In genomic region chr2:131948156-131948555, GRCm38 (mm10) we compare ENCODE assay signal across 39 mouse cellular contexts. TPM values are rescaled to one million over a fixed set of nuclear protein-coding genes. Genes with fewer than 3 reads are reported as not detected.
A peak's percentile ranks its signal among the peaks of the same experiment; 100 is the strongest.
DNase-seq lines count a peak whose midpoint lies in the region.
"Had no signal": no experiment of that assay in that cellular context is flagged by ENCODE, and none has a peak within 500 bp of the region (broad histone marks: within the 10 kb centered on the region; RNA-seq: fewer than 3 reads in every experiment).

No protein-coding gene starts in this region.

- no peak overlapping the region for H3K27ac ChIP-seq in heart, embryonic 10.5 days
- H3K27ac ChIP-seq: hindbrain, embryonic 14.5 days; kidney, embryonic 15.5 days; layer of hippocampus, adult 2 months; liver, embryonic 12.5 days; macrophage; midbrain, embryonic 15.5 days; neural tube, embryonic 15.5 days had no signal

- peaks cover 25% of the 10 kb centered on the region for H3K27me3 ChIP-seq in heart, embryonic 10.5 days (ENCODE audit: insufficient read depth, poor library complexity, severe bottlenecking)

- intact Hi-C loops in heart, postnatal 25 days (cut with DNase I): loop anchor here (5.0 to 10.0 kb wide), 2 partner anchors 46 to 403 kb away; no protein-coding TSS in a partner anchor
- intact Hi-C loops in left cerebral cortex, postnatal 10 days (cut with DNase I): no loop called here

- peaks cover 32% of the 10 kb centered on the region for H3K4me1 ChIP-seq in heart, embryonic 10.5 days
- H3K4me1 ChIP-seq: liver, embryonic 12.5 days had no signal

- H3K36me3 ChIP-seq in heart, embryonic 10.5 days: no peaks in the 10 kb centered on the region
- H3K36me3 ChIP-seq: kidney, embryonic 15.5 days; liver, embryonic 12.5 days; midbrain, embryonic 15.5 days; neural tube, embryonic 15.5 days had no signal

- no peaks in the 10 kb centered on the region for H3K9me3 ChIP-seq in heart, embryonic 10.5 days
- H3K9me3 ChIP-seq: kidney, embryonic 15.5 days; liver, embryonic 12.5 days; midbrain, embryonic 15.5 days; neural tube, embryonic 15.5 days had no signal

- WGBS in heart, embryonic 10.5 days: 79% methylated on average over 3 of the region's 3 CpGs

- no peak overlapping the region for H3K4me3 ChIP-seq in heart, embryonic 10.5 days
- H3K4me3 ChIP-seq: erythroblast, embryonic 14.5 days; kidney, embryonic 15.5 days; layer of hippocampus, adult 2 months; liver, embryonic 12.5 days; midbrain, embryonic 15.5 days; neural tube, embryonic 15.5 days had no signal

- DNase-seq in heart, postnatal 25 days (ENCODE audit: low spot score): peak; percentile 0
- no peak for DNase-seq in heart, embryonic 10.5 days (ENCODE audit: low spot score)
- peak; percentile 0 to 6 for DNase-seq in left cerebral cortex, postnatal 10 days (ENCODE audit: extremely low spot score in 1 of 2, low spot score in 2 of 2)
- no peak for DNase-seq in left cerebral cortex, adult 11 months (ENCODE audit: low spot score)
- DNase-seq in urinary bladder, postnatal 14 days (ENCODE audit: low spot score): peak; percentile 1
- DNase-seq in urinary bladder, postnatal 10 days (ENCODE audit: low spot score): no peak
- no peak for DNase-seq in MN1 (ENCODE audit: low spot score)
- DNase-seq: cerebellum, adult 2 months; cerebellum, postnatal 14 days; gastrocnemius, postnatal 14 days; kidney, postnatal 25 days; left cerebral cortex, postnatal 4 days; liver, postnatal 0 days; retina, postnatal 1 day; spleen, adult 18-20 months had no signal

RNA-seq across cellular contexts. Expression of gene Prnd, which starts 2.5 kb away (rescaled TPM):
- 1 to 10 TPM; 1.4 to 2.0 TPM for total RNA-seq in heart, postnatal 25 days (2021)
- 3.1 and 4.6 TPM in 2 replicates for polyA plus RNA-seq in heart, embryonic 10.5 days (2016; fragmentation: Nextera tagmentation; extraction: Ambion mirVana)
- total RNA-seq in left cerebral cortex, postnatal 10 days (2021): 1 to 10 TPM; 4.2 to 5.0 TPM
- total RNA-seq: granulocyte monocyte progenitor cell, adult 5-6 weeks; hematopoietic stem cell, adult 5-6 weeks; layer of hippocampus, adult 2 months; megakaryocyte-erythroid progenitor cell, adult 5-6 weeks had no signal
- polyA plus RNA-seq: erythroblast, embryonic 14.5 days; macrophage had no signal

RNA-seq across cellular contexts. Expression of gene Prn, which starts 38.4 kb away (rescaled TPM):
- 1 to 10 TPM; 1.9 to 2.5 TPM for total RNA-seq in heart, postnatal 25 days (2021)
- polyA plus RNA-seq in heart, embryonic 10.5 days (2016; fragmentation: Nextera tagmentation; extraction: Ambion mirVana): 0.35 TPM in 1 of 2 replicates, not detected in the other
- total RNA-seq in left cerebral cortex, postnatal 10 days (2021): not detected
- total RNA-seq: adrenal gland, adult 18-20 months; adrenal gland, postnatal 4 days; gastrocnemius, postnatal 14 days; granulocyte monocyte progenitor cell, adult 5-6 weeks; hematopoietic stem cell, adult 5-6 weeks; layer of hippocampus, adult 2 months; left cerebral cortex, adult 8-10 months; megakaryocyte-erythroid progenitor cell, adult 5-6 weeks had no signal
- polyA plus RNA-seq: CD4-positive, CD25-positive, alpha-beta regulatory T cell, adult 4 months; cerebellum, adult 2 months; cortical plate, adult 2 months; embryonic facial prominence, embryonic 14.5 days; erythroblast, embryonic 14.5 days; forebrain, embryonic 11.5 days; forebrain, embryonic 16.5 days; heart, embryonic 11.5 days; heart, embryonic 16.5 days; hindbrain, embryonic 14.5 days; intestine, postnatal 0 days; kidney, embryonic 15.5 days; limb, embryonic 14.5 days; liver, embryonic 12.5 days; liver, postnatal 0 days; lung, postnatal 0 days; macrophage; midbrain, embryonic 15.5 days; neural tube, embryonic 15.5 days had no signal

RNA-seq across cellular contexts. Expression of gene Prnp, which starts 38.4 kb away (rescaled TPM):
- total RNA-seq in heart, postnatal 25 days (2021): 10 to 100 TPM; 89.2 to 90.0 TPM
- 62.6 and 67.0 TPM in 2 replicates for polyA plus RNA-seq in heart, embryonic 10.5 days (2016; fragmentation: Nextera tagmentation; extraction: Ambion mirVana)
- 100 to 1,000 TPM; 384 to 392 TPM for total RNA-seq in left cerebral cortex, postnatal 10 days (2021)

Comparison
In these comparisons a context has a peak if more than half of its experiments do, and no peak if none do; other contexts are left out.
1. DNase-seq: peak in heart, postnatal 25 days (single experiment), left cerebral cortex, postnatal 10 days (2 of 2) and urinary bladder, postnatal 14 days (single experiment); none in heart, embryonic 10.5 days (single experiment), left cerebral cortex, adult 11 months (single experiment), urinary bladder, postnatal 10 days (single experiment) and MN1 (single experiment).
2. RNA of gene Prnp, which starts 38.4 kb away (total RNA-seq): 384 to 392 TPM in left cerebral cortex, postnatal 10 days; 89.2 to 90.0 TPM in heart, postnatal 25 days; every median in the first group is over 4 times any median in the second.